Mouse (Mus musculus) midbrain, embryonic 16.5 days (tissue): ENCODE data around the gene Gm27029. TPM values are rescaled to one million over a fixed set of nuclear protein-coding genes. Genes with fewer than 3 reads are reported as not detected.

ENCODE experiments used
- ATAC-seq: fragments of 200-750 bp; cut with Nextera tagmentation; 2 replicates; pipeline ENCODE4 v1.8.0; 2017; ENCODE audit warnings: moderate TSS enrichment
- H3K27ac ChIP-seq: fragments of 300-500 bp; sonication (generic); 2 replicates; pipeline ENCODE4 v1.5.1; 2014; ENCODE audit warnings: mild to moderate bottlenecking, low read length, mixed read lengths
- H3K27me3 ChIP-seq: fragments of 300-500 bp; sonication (generic); 2 replicates; pipeline ENCODE4 v1.6.1; 2014; ENCODE audit warnings: low read depth, low read length, mixed read lengths; ENCODE audit not compliant: control insufficient read depth, insufficient read depth
- H3K36me3 ChIP-seq: fragments of 300-500 bp; sonication (generic); 2 replicates; pipeline ENCODE4 v1.6.1; 2014; ENCODE audit warnings: mild to moderate bottlenecking, low read length, moderate library complexity, mixed read lengths; ENCODE audit not compliant: control insufficient read depth, insufficient read depth
- H3K4me1 ChIP-seq: fragments of 300-500 bp; sonication (generic); 2 replicates; pipeline ENCODE4 v1.6.1; 2014; ENCODE audit warnings: mild to moderate bottlenecking, low read length, mixed read lengths; ENCODE audit not compliant: control insufficient read depth, insufficient read depth
- H3K4me2 ChIP-seq: fragments of 300-500 bp; sonication (generic); 2 replicates; pipeline ENCODE4 v1.6.1; 2014; ENCODE audit warnings: mild to moderate bottlenecking, low read length, mixed read lengths
- H3K4me3 ChIP-seq: fragments of 300-500 bp; sonication (generic); 2 replicates; pipeline ENCODE4 v1.5.1; 2014; ENCODE audit warnings: low read depth, mild to moderate bottlenecking, low read length, moderate library complexity, mixed read lengths
- H3K9ac ChIP-seq: fragments of 300-500 bp; sonication (generic); 2 replicates; pipeline ENCODE4 v1.6.1; 2014; ENCODE audit warnings: low read depth, low read length, mixed read lengths
- H3K9me3 ChIP-seq: fragments of 300-500 bp; sonication (generic); replicated peaks from 2 replicates; pipeline ENCODE4 v1.6.1; 2014; ENCODE audit warnings: mild to moderate bottlenecking, low read length, mixed read lengths; ENCODE audit not compliant: control insufficient read depth, poor library complexity, severe bottlenecking
- WGBS: fragments of 180-500 bp; shearing (Covaris S2); extraction: QIAGEN DNeasy Blood & Tissue Kit; methylation state at CpG from one replicate; pipeline ENCODE4 v1.1.7; 2014; 5-methylcytosine and 5-hydroxymethylcytosine counted together
- microRNA-seq: library from miRNA; unstranded; fragments of <30 nt; microRNA quantifications from one replicate; pipeline ENCODE4, GENCODE M21; 2017
- polyA plus RNA-seq: library from polyadenylated mRNA; unstranded; fragments of >200 nt; fragmentation: Nextera tagmentation; extraction: Ambion mirVana; gene quantifications from 2 replicates; pipeline ENCODE4 v1.2.1, GENCODE M21; 2015

The Gm27029 gene
- polyA plus RNA-seq, 1 experiment from 2014 or later = 7.0 TPM

- no peak for ATAC-seq
- no peaks in the 10 kb centered on the region for H3K36me3 ChIP-seq
- WGBS = 74% methylated on average over 5 of the region's 5 CpGs
- no peak overlapping the region for H3K4me2 ChIP-seq
- no peak overlapping the region for H3K4me3 ChIP-seq
- no peak overlapping the region for H3K27ac ChIP-seq
- H3K9ac ChIP-seq = no peak overlapping the region
- no peaks in the 10 kb centered on the region for H3K27me3 ChIP-seq
- no peaks in the 10 kb centered on the region for H3K9me3 ChIP-seq
- no peaks in the 10 kb centered on the region for H3K4me1 ChIP-seq
Measured at GRCm38 (mm10) chr11:101370141-101370540, 54.5 kb downstream of the Gm27029 start.

DNA sequence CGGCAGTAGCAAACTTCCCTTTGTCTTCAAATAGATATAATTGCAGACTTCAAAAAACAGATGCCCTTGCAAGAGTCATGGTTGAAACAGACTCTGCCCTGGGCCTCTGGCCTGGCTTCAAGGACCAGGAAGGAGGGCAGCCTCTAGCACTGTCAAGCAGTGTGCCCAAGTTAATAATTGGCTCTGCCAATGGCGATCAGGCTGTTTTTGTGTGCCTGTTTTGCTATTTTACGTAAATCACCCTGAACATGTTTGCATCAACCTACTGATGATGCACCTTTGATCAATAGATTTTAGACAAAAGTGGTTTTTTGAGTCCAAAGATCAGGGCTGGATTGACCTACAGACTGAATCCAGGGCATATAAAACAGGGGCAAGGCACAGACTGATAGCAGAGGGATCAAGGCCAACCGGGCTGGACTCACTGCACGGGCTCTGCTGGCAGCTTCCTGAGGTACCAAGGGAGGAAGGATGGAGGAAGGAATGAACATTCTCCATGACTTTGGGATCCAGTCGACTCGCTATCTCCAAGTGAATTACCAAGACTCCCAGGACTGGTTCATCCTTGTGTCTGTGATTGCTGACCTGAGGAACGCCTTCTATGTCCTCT, 57.2 kb downstream of the Gm27029 start, which contains the start of gene G6pc:
Gene G6pc, plus strand, starts transcription at position 236 of the 610 bp plus-strand sequence.
- no peaks in the 10 kb centered on the region for H3K9me3 ChIP-seq
- no peaks in the 10 kb centered on the region for H3K4me1 ChIP-seq
- H3K4me3 ChIP-seq = no peak within 1 kb of the TSS
- ATAC-seq = no peak
- no peaks in the 10 kb centered on the region for H3K36me3 ChIP-seq
- WGBS = 91% methylated on average over 8 of the region's 8 CpGs
- no peak within 1 kb of the TSS for H3K27ac ChIP-seq
- H3K4me2 ChIP-seq = no peak within 1 kb of the TSS
- no peaks in the 10 kb centered on the region for H3K27me3 ChIP-seq
- no peak within 1 kb of the TSS for H3K9ac ChIP-seq

DNA sequence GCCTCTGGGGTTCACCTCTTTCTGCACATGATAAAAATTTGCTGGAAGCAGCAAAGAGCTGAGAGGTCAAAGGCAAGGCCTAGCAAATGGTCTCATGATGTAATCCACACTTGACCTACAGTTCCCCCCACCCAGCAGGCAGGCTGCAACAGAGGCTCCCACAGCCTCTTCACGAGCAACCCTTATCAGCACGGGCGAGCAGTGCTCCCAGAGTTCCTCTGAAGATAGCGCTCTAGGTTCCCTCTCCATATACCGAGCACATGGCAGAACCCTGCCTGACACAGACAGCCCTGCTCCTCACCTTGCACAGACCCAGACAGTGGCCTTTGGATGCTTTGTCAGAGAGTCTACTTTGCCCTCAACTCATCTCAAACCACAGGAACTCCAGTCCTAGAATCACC, 60.1 kb downstream of the Gm27029 start:
- Histone ChIP-seq H3K9ac (no peak overlapping the region), H3K27me3 (no peaks in the 10 kb centered on the region), H3K4me2 (no peak overlapping the region), H3K36me3 (no peaks in the 10 kb centered on the region), H3K4me3 (no peak overlapping the region), H3K4me1 (no peaks in the 10 kb centered on the region), H3K9me3 (no peaks in the 10 kb centered on the region), H3K27ac (no peak overlapping the region)
- ATAC-seq = no peak
- 82% methylated on average over 5 of the region's 5 CpGs for WGBS

DNA sequence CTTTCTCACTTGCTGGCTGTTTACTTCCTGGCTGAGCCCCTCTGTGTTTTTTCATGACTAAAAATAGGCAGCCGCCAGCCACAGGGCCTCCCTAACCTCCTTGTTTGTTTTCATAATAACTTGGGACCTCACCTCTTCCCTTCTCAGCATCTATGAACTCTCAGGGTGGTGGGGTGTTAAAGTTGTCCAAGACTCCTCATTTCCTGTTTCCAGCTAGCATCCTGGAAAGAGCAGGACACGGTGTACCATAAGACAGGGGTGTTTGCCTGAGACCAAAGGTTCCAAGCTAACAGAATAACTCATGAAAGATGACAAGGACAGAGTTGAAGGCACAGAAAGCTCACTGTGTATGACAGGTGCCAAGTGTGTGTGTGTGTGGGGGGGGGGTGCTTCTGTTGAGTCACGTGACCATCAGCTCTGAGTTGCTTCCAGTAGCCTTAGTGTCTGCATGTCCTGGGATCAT, 63.9 kb downstream of the Gm27029 start:
- no peak overlapping the region for H3K4me2 ChIP-seq
- no peak for ATAC-seq
- 68% methylated on average over 3 of the region's 3 CpGs for WGBS

GRCm38 (mm10) chr11:101359776-101360175, 64.8 kb downstream of the Gm27029 start:
- Histone ChIP-seq H3K4me2 (no peak overlapping the region), H3K27ac (no peak overlapping the region), H3K9me3 (no peaks in the 10 kb centered on the region), H3K27me3 (no peaks in the 10 kb centered on the region), H3K9ac (no peak overlapping the region), H3K36me3 (no peaks in the 10 kb centered on the region), H3K4me3 (no peak overlapping the region), H3K4me1 (no peaks in the 10 kb centered on the region)
- ATAC-seq = no peak
- 73% methylated on average over 9 of the region's 9 CpGs for WGBS

More for the DNA sequence above, 63.9 kb downstream of the Gm27029 start:
- Histone ChIP-seq H3K27ac (no peak overlapping the region), H3K9ac (no peak overlapping the region), H3K36me3 (no peaks in the 10 kb centered on the region), H3K4me3 (no peak overlapping the region), H3K27me3 (no peaks in the 10 kb centered on the region), H3K9me3 (no peaks in the 10 kb centered on the region), H3K4me1 (no peaks in the 10 kb centered on the region)

GRCm38 (mm10) chr11:101357505-101358182, 67.0 kb downstream of the Gm27029 start:
- Histone ChIP-seq H3K9me3 (no peaks in the 10 kb centered on the region), H3K4me3 (no peak overlapping the region), H3K27ac (no peak overlapping the region), H3K9ac (no peak overlapping the region), H3K27me3 (no peaks in the 10 kb centered on the region), H3K4me2 (no peak overlapping the region), H3K4me1 (no peaks in the 10 kb centered on the region), H3K36me3 (no peaks in the 10 kb centered on the region)
- ATAC-seq = no peak
- WGBS = 76% methylated on average over 3 of the region's 3 CpGs

Small RNA genes within 50 kb of the gene (microRNA-seq; reads per million reads assigned to microRNA genes)
- not detected for gene Mir6929

Other genes with a start within 250 kb of the Gm27029 start
- 0.47 and 0.62 TPM in 2 replicates for gene Ccr10, start 249.4 kb downstream of the Gm27029 start, polyA plus RNA-seq
- 30.8 and 34.4 TPM in 2 replicates for gene Ezh1, start 198.3 kb downstream of the Gm27029 start, polyA plus RNA-seq
- gene Ramp2, start 178.8 kb downstream of the Gm27029 start, polyA plus RNA-seq = 79.5 and 83.8 TPM in 2 replicates
- gene Vps25, start 171.1 kb downstream of the Gm27029 start, polyA plus RNA-seq = 115 and 119 TPM in 2 replicates
- gene Wnk4, start 164.2 kb downstream of the Gm27029 start, polyA plus RNA-seq = 6.4 and 7.4 TPM in 2 replicates
- 0.71 and 0.80 TPM in 2 replicates for gene Cntd1, start 145.8 kb downstream of the Gm27029 start, polyA plus RNA-seq
- gene Coa3, start 145.7 kb downstream of the Gm27029 start, polyA plus RNA-seq = 208 and 224 TPM in 2 replicates
- gene Becn1, start 122.5 kb downstream of the Gm27029 start, polyA plus RNA-seq = 159 and 177 TPM in 2 replicates
- gene Psme3, start 108.6 kb downstream of the Gm27029 start, polyA plus RNA-seq = 107 and 121 TPM in 2 replicates
- 2.0 and 2.2 TPM in 2 replicates for gene Aoc2, start 99.7 kb downstream of the Gm27029 start, polyA plus RNA-seq
- gene Aoc3, start 94.2 kb downstream of the Gm27029 start, polyA plus RNA-seq = 0.13 and 0.14 TPM in 2 replicates
- not detected in 2 replicates for gene G6pc, start 57.2 kb downstream of the Gm27029 start, polyA plus RNA-seq
- 96.2 and 98.2 TPM in 2 replicates for gene Aarsd1, start 7.2 kb downstream of the Gm27029 start, polyA plus RNA-seq
- 32.1 and 32.6 TPM in 2 replicates for gene Rundc1, start 289 bp upstream of the Gm27029 start, polyA plus RNA-seq
- gene Ptges3l, start 537 bp upstream of the Gm27029 start, polyA plus RNA-seq = 3.0 and 3.1 TPM in 2 replicates
- gene Rpl27, start 17.5 kb upstream of the Gm27029 start, polyA plus RNA-seq = 185 and 220 TPM in 2 replicates
- gene Ifi35, start 23.6 kb upstream of the Gm27029 start, polyA plus RNA-seq = 2.5 and 3.1 TPM in 2 replicates
- 67.7 and 76.5 TPM in 2 replicates for gene Rnd2, start 40.2 kb upstream of the Gm27029 start, polyA plus RNA-seq
- gene Vat1, start 41.4 kb upstream of the Gm27029 start, polyA plus RNA-seq = 134 and 145 TPM in 2 replicates
- 1.9 TPM in 2 replicates for gene Brca1, start 127.2 kb upstream of the Gm27029 start, polyA plus RNA-seq
- gene Nbr1, start 127.4 kb upstream of the Gm27029 start, polyA plus RNA-seq = 98.4 and 108 TPM in 2 replicates
- 2.2 and 3.2 TPM in 2 replicates for gene Tmem106a, start 157.4 kb upstream of the Gm27029 start, polyA plus RNA-seq
- gene Gm11634, start 174.5 kb upstream of the Gm27029 start, polyA plus RNA-seq = not detected in 2 replicates
- 10.6 and 10.7 TPM in 2 replicates for gene Rdm1, start 202.4 kb upstream of the Gm27029 start, polyA plus RNA-seq
- gene Arl4d, start 240.7 kb upstream of the Gm27029 start, polyA plus RNA-seq = 6.2 and 6.8 TPM in 2 replicates